Mouse (Mus musculus) adrenal gland, postnatal 14 days (tissue): ENCODE results near the gene Narf. TPM values are rescaled to one million over a fixed set of nuclear protein-coding genes. Genes with fewer than 3 reads are reported as not detected.

Experiments used
- DNase-seq: peaks from one replicate; pipeline ENCODE4 v3.0.0; 2021; ENCODE audit warnings: mixed read lengths
- total RNA-seq: library from RNA; stranded (reverse); gene quantifications from 2 replicates; pipeline ENCODE4 v1.2.3, GENCODE M21; 2021

The Narf gene
- total RNA-seq, 1 experiment from 2014 or later, result 29.9 TPM

- DNase-seq, result peak; percentile 66
Observed at GRCm38 (mm10) chr11:121235475-121236238, 1.4 kb upstream of the Narf start.

GRCm38 (mm10) chr11:121237345-121238128 is 484 bp downstream of the Narf start:
- DNase-seq, result no peak

GRCm38 (mm10) chr11:121239669-121240068 is 2.6 kb downstream of the Narf start:
- no peak for DNase-seq

DNA sequence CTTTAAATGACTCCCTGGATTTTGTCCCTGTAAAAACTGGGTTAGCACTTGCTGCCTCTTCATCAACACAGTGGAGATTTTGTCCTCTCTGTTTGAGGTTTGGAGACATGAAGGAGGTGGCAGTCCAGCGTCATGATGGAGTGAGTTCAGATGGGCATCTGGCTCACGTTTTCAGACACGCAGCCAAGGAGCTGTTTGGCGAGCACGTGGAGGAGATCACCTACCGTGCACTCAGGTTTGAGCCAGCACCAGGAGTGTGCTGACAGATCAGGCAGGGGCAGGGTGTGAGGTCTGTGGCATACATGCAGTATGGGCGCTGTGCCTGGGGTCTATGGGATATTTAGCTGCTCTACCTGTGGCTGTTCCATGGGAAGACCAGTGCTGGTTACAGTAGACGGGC is 13.1 kb downstream of the Narf start:
- no peak for DNase-seq

DNA sequence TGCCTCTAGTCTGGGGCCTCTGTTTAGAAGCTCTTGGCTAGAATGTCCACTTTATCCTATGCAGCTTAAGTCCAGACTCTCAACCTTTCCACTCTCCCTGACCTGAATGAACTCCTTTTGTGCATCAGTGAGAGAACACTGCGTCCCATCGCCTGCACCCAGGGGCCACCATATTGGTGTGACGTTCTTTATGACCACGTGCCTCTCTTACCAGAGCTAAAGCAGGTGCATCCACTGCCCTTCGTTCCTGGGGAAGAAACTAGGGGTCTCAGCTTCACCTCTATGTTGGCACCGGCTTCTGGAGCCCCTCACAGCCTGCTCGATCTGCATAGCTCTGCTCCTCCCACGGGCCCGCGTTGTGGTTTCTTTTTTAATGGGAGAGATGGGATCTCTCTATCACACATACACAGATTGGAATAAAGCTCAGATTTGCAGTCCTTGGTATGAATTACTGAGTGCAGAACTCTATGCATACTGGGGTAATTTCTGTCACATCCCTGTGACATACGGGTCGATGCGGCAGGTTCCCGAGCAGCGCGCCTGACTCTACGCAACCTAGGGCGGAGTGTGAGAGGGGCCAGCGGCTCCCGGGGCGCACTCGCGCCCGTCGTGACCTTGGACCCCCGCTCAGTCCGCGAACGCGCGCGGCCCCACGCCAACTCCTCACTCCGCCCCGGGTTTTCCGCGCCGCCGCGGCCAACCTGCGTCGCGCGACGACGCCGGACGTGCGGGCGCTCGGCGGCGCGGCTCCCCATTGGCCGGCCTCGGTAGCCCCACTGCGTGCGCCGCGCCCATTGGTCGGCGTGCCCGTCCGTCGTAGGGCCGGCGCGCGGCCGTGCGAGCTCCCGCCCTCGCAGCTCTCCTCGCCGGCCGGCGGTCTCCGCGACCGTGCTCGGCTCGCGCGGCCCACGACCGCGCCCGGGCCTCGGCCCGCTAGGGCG is 22.4 kb downstream of the Narf start, which contains the start of gene Foxk2:
Foxk2 (plus strand) TSS at position 831 of the 941 bp plus-strand sequence.
- DNase-seq, result peak; percentile 96

DNA sequence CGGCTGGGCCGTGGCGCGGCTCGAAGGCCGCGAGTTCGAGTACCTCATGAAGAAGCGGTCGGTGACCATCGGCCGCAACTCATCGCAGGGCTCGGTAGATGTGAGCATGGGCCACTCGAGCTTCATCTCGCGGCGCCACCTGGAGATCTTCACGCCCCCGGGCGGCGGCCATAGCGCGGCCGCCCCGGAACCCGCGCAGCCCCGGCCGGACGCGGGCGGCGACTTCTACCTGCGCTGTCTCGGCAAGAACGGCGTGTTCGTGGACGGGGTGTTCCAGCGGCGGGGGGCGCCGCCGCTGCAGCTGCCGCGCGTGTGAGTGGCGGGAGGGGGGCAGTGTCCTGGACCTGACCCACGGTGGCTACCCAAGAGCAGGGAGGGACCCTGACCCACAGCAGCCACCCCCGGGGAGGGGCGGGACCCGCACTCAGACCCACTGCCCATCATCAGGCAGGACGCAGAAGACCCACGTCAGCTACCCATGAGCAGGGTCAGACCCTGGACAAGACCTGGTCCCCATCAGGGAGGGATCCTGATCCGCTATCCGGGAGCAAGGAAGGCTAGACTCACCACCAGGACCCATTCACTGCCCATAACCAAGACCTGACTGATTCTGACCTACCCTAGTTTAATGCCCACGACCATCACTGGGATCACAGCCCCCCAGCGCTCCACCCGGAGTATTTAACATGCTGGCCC is 23.3 kb downstream of the Narf start:
- peak; percentile 57 for DNase-seq

GRCm38 (mm10) chr11:121261074-121261473 is 24.0 kb downstream of the Narf start:
- no peak for DNase-seq

- no peak for DNase-seq
Observed at GRCm38 (mm10) chr11:121277516-121277915, 40.5 kb downstream of the Narf start.

- no peak for DNase-seq
Observed at GRCm38 (mm10) chr11:121278011-121278410, 41.0 kb downstream of the Narf start.

- DNase-seq, result no peak
Observed at GRCm38 (mm10) chr11:121282911-121283310, 45.9 kb downstream of the Narf start.

DNA sequence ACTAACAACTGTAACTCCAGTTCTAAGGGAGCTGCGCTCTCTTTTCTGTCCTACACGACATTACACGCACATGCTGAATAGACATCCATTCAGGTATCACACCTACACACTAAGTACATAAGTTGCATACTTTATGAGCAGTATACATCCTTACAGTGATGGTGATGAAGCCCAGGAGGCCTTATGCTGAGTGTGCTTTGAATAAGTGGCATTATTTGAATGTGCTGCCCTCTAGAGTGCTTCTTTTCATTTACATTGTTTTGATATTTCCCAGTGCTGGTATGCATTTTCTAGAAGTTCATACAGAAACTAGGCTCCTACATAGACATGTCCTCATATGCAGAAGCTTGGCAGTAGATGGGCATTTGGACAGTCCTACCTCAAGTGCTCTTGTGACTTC is 52.8 kb downstream of the Narf start:
- DNase-seq, result no peak

DNA sequence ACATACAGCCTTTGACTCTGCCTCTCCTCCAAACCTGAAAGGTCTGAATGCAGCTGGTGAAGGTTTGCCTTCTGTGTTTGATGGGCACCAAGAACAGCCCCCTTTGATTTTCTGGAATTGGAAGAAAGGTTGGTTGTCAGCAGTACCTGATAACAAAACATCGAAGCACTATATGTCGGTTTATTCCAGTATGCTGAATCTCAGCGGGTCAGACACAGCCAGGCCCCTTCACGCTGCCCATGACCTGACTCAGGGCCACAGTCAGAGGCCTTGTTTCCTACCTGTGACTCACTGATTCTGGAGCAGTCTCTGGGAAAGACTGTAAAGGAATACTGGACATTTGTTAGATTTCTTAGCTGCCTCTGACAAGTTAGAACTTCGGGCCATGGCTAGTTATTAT is 57.7 kb downstream of the Narf start:
- DNase-seq, result peak; percentile 64

DNA sequence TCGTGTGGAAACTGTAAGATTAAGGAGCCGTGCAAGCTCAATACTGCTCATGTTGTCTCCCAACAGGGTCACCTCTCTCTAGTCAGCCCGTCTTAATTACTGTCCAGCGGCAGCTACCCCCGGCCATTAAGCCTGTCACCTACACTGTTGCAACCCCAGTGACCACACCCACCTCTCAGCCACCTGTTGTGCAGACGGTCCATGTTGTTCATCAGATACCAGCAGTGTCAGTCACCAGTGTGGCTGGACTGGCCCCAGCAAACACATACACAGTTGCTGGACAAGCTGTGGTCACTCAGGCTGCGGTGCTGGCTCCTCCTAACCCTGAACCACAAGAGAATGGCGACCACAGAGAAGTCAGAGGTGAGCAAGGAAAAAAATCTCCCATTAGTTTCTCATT is 61.4 kb downstream of the Narf start:
- DNase-seq, result no peak

GRCm38 (mm10) chr11:121300265-121300664 is 63.2 kb downstream of the Narf start:
- DNase-seq, result no peak

GRCm38 (mm10) chr11:121305371-121305770 is 68.3 kb downstream of the Narf start:
- no peak for DNase-seq

Other genes starting within 250 kb of the Narf start
- 124 and 135 TPM in 2 replicates for gene Csnk1d, start 245.9 kb upstream of the Narf start, total RNA-seq
- gene Cd7, start 197.8 kb upstream of the Narf start, total RNA-seq, result 0.48 and 3.8 TPM in 2 replicates
- not detected in 2 replicates for gene Sectm1b, start 173.7 kb upstream of the Narf start, total RNA-seq
- not detected in 2 replicates for gene Sectm1a, start 156.0 kb upstream of the Narf start, total RNA-seq
- gene Tex19.2, start 118.6 kb upstream of the Narf start, total RNA-seq, result not detected in 2 replicates
- gene Tex19.1, start 91.1 kb upstream of the Narf start, total RNA-seq, result not detected in 2 replicates
- not detected in 2 replicates for gene Uts2r, start 77.0 kb upstream of the Narf start, total RNA-seq
- gene Hexdc, start 32.8 kb upstream of the Narf start, total RNA-seq, result 11.5 and 13.7 TPM in 2 replicates
- gene Ogfod3, start 32.5 kb upstream of the Narf start, total RNA-seq, result 23.0 and 24.6 TPM in 2 replicates
- 14.3 and 23.7 TPM in 2 replicates for gene Cybc1, start 7.9 kb upstream of the Narf start, total RNA-seq
- 36.9 and 37.5 TPM in 2 replicates for gene Foxk2, start 22.7 kb downstream of the Narf start, total RNA-seq
- 53.3 and 54.3 TPM in 2 replicates for gene Wdr45b, start 117.2 kb downstream of the Narf start, total RNA-seq
- 3.9 and 4.9 TPM in 2 replicates for gene Rab40b, start 151.0 kb downstream of the Narf start, total RNA-seq
- gene Fn3krp, start 184.1 kb downstream of the Narf start, total RNA-seq, result 16.7 and 17.7 TPM in 2 replicates
- gene Fn3k, start 197.7 kb downstream of the Narf start, total RNA-seq, result 7.6 and 13.7 TPM in 2 replicates
- 31.6 and 37.9 TPM in 2 replicates for gene Tbcd, start 214.7 kb downstream of the Narf start, total RNA-seq